Mouse (Mus musculus): ENCODE measurements around the gene Fkbp6. TPM values are rescaled to one million over a fixed set of nuclear protein-coding genes. Genes with fewer than 3 reads are reported as not detected.

Gene Fkbp6
- polyA plus RNA-seq, 1 experiment, result 0.40 TPM

DNA sequence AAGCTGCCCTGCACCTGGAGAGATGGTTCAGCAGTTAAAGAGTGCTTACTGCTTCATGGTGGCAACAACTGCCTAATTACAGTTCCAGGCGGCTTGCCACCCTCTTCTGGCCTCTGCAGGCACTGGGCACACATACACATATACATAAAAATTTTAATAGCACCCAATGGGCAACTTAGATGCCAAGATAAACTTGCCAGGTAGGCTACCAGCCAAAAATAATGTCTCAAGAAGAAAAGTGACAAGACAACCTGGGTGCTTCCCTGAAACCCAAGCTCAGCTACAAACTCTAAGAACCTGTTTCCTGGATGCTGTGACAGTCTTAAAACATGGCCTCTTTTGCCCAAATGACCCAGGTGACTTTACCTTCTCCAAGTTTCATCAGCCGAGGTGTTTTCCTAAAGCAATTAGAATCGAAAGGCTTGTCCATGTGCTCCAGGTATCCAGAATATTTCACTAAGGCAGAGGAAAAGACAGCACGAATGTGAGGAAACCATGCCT lies 2.3 kb downstream of the Fkbp6 start:
- DNase-seq (ENCODE audit: low read depth), result no peak
- TF ChIP-seq POLR2A (IDR thresholded peaks at IDR 0.05; ENCODE audit: borderline replicate concordance, extremely low read depth, insufficient read depth, insufficient read length, poor library complexity, severe bottlenecking) (no peak), CTCF (IDR thresholded peaks at IDR 0.05; ENCODE audit: borderline replicate concordance, extremely low read depth, insufficient read depth, insufficient read length) (no peak)

DNA sequence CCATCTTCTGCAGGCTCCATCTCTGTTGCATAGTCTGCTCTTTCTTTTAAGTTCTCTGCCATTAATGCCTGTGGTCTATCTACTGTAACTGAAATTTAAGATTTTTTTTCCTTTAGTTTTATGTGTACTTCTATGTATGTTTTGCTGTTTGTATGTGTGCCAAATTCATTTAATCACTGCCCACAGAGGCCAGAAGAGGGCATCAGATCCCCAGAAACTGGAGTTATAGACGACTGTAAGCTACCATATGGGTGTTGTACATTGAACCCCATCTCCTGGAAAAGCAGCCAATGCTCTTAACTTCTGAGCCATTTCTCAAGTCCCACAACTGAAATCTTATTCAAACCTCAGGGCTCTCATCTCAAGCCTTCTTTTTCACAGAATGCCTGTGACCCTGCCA lies 3.4 kb downstream of the Fkbp6 start:
- TF ChIP-seq POLR2A (IDR thresholded peaks at IDR 0.05; ENCODE audit: borderline replicate concordance, extremely low read depth, insufficient read depth, insufficient read length, poor library complexity, severe bottlenecking) (no peak), CTCF (IDR thresholded peaks at IDR 0.05; ENCODE audit: borderline replicate concordance, extremely low read depth, insufficient read depth, insufficient read length) (peak; percentile 11; the same call in 1 of the 2 replicates)
- no peak for DNase-seq (ENCODE audit: low read depth)

- DNase-seq (ENCODE audit: low read depth), result no peak
- TF ChIP-seq CTCF (IDR thresholded peaks at IDR 0.05; ENCODE audit: borderline replicate concordance, extremely low read depth, insufficient read depth, insufficient read length) (no peak), POLR2A (IDR thresholded peaks at IDR 0.05; ENCODE audit: borderline replicate concordance, extremely low read depth, insufficient read depth, insufficient read length, poor library complexity, severe bottlenecking) (no peak)
These were observed 3.9 kb downstream of the Fkbp6 start for GRCm38 (mm10) chr5:135345989-135346388.

GRCm38 (mm10) chr5:135337575-135337974 lies 12.3 kb downstream of the Fkbp6 start:
- TF ChIP-seq POLR2A (IDR thresholded peaks at IDR 0.05; ENCODE audit: borderline replicate concordance, extremely low read depth, insufficient read depth, insufficient read length, poor library complexity, severe bottlenecking) (no peak), CTCF (IDR thresholded peaks at IDR 0.05; ENCODE audit: borderline replicate concordance, extremely low read depth, insufficient read depth, insufficient read length) (peak; percentile 3; the same call in 1 of the 2 replicates)
- DNase-seq (ENCODE audit: low read depth), result no peak

DNA sequence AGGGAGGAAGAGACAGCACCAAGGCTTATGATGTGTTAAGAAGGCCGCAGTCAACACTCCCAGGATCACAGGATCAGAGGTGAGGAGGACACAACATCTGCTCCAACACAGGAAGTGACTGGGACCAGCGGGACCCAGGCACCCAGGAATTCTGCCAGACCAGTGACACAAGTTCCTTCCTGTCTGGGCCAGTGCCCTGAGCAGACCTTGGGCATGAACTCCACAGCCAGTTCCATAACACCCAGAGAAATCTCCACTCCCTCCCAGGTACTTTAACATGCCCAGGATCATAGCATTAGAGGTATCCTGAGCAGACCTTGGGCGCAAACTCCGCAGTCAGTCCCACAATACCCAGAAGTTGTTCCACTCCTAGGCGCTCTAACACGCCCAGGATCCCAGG lies 18.7 kb downstream of the Fkbp6 start:
- DNase-seq (ENCODE audit: low read depth), result no peak
- TF ChIP-seq POLR2A (IDR thresholded peaks at IDR 0.05; ENCODE audit: borderline replicate concordance, extremely low read depth, insufficient read depth, insufficient read length, poor library complexity, severe bottlenecking) (no peak), CTCF (IDR thresholded peaks at IDR 0.05; ENCODE audit: borderline replicate concordance, extremely low read depth, insufficient read depth, insufficient read length) (no peak)

- TF ChIP-seq CTCF (IDR thresholded peaks at IDR 0.05; ENCODE audit: borderline replicate concordance, extremely low read depth, insufficient read depth, insufficient read length), result no peak
- TF ChIP-seq POLR2A (IDR thresholded peaks at IDR 0.05; ENCODE audit: borderline replicate concordance, extremely low read depth, insufficient read depth, insufficient read length, poor library complexity, severe bottlenecking), result no peak
- no peak for DNase-seq (ENCODE audit: low read depth)
These were observed 19.6 kb downstream of the Fkbp6 start for GRCm38 (mm10) chr5:135330201-135330600.

- no peak for TF ChIP-seq CTCF (IDR thresholded peaks at IDR 0.05; ENCODE audit: borderline replicate concordance, extremely low read depth, insufficient read depth, insufficient read length)
- no peak for TF ChIP-seq POLR2A (IDR thresholded peaks at IDR 0.05; ENCODE audit: borderline replicate concordance, extremely low read depth, insufficient read depth, insufficient read length, poor library complexity, severe bottlenecking)
- DNase-seq (ENCODE audit: low read depth), result no peak
These were observed 20.4 kb downstream of the Fkbp6 start for GRCm38 (mm10) chr5:135329471-135329870.

GRCm38 (mm10) chr5:135326121-135326659 lies 23.7 kb downstream of the Fkbp6 start:
- TF ChIP-seq CTCF (IDR thresholded peaks at IDR 0.05; ENCODE audit: borderline replicate concordance, extremely low read depth, insufficient read depth, insufficient read length), result no peak
- TF ChIP-seq POLR2A (IDR thresholded peaks at IDR 0.05; ENCODE audit: borderline replicate concordance, extremely low read depth, insufficient read depth, insufficient read length, poor library complexity, severe bottlenecking), result no peak
- DNase-seq (ENCODE audit: low read depth), result peak; percentile 71

DNA sequence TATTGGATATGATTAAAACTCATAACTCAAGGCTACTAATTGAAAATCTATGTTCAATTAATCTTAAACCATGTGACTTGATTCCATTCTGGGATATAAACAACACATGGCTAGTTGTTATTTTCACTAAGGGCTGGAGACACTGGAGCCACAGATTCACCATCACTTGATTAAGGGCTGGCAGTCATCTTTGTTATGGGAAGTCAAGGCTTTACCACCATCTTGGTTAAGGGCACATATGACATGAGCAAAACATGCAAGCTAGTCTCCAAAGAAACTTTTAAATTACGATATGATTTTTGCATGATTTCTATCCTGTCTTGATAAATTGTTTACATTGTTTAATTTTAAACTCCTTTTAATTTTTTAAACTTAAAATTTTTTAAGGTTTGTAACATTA lies 27.6 kb downstream of the Fkbp6 start:
- no peak for DNase-seq (ENCODE audit: low read depth)
- TF ChIP-seq POLR2A (IDR thresholded peaks at IDR 0.05; ENCODE audit: borderline replicate concordance, extremely low read depth, insufficient read depth, insufficient read length, poor library complexity, severe bottlenecking), result no peak
- TF ChIP-seq CTCF (IDR thresholded peaks at IDR 0.05; ENCODE audit: borderline replicate concordance, extremely low read depth, insufficient read depth, insufficient read length), result no peak

DNA sequence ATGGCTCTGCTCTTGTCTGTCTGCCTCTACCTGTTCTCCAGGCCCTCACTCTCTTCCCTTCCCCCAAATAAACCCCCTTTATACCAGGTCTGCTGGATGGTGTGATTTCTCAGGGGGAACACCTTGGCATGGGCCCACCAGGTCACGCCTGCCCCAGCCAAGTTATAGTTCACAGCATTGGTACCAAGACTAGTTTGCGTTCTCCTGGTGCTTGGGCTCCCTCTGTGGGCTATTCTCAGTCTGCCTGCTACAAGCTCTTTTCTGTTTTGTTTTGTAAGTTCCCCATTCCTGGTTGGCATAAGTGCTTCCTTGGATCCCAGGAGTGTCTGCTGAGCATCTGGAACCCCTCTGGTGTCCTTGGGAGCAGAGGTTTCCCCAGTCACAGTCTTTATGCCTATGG lies 30.0 kb downstream of the Fkbp6 start:
- TF ChIP-seq POLR2A (IDR thresholded peaks at IDR 0.05; ENCODE audit: borderline replicate concordance, extremely low read depth, insufficient read depth, insufficient read length, poor library complexity, severe bottlenecking) (no peak), CTCF (IDR thresholded peaks at IDR 0.05; ENCODE audit: borderline replicate concordance, extremely low read depth, insufficient read depth, insufficient read length) (0 out of 2 replicates have a peak, but pooled peaks have one; percentile 8)
- peak; percentile 10 for DNase-seq (ENCODE audit: low read depth)

- TF ChIP-seq POLR2A (IDR thresholded peaks at IDR 0.05; ENCODE audit: borderline replicate concordance, extremely low read depth, insufficient read depth, insufficient read length, poor library complexity, severe bottlenecking) (no peak), CTCF (IDR thresholded peaks at IDR 0.05; ENCODE audit: borderline replicate concordance, extremely low read depth, insufficient read depth, insufficient read length) (no peak)
- DNase-seq (ENCODE audit: low read depth), result no peak
These were observed 33.7 kb downstream of the Fkbp6 start for GRCm38 (mm10) chr5:135316177-135316576.

DNA sequence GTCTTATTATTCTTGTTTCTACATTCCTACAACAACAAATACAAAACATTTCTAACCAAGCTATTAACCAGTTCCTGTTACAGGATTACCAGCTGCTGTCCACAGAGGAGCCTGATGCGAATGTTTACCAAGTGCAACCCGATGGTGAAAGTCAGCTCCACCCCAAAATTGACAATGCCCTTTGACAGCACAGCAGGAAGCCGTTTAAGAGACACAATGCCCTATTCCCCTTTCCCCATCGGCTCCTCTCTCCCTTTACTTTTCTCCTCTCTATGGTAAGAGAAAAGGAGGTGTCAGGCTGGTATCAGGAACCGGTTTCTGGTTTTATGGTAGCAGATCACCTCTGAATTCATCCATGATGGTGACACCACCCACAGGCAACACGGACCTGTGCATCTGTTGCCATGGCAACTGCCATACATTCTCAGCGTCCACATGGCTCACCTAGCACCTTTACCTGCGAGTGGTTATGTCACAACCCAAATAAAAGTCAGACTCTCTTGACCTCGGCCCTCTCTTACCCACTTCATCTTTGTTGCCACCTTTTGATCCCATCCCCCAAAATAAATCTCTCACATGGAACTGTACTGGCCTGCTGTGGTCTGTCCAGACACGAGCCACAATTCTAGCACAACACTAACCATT lies 43.4 kb downstream of the Fkbp6 start:
- DNase-seq (ENCODE audit: low read depth), result no peak
- TF ChIP-seq CTCF (IDR thresholded peaks at IDR 0.05; ENCODE audit: borderline replicate concordance, extremely low read depth, insufficient read depth, insufficient read length), result no peak
- no peak for TF ChIP-seq POLR2A (IDR thresholded peaks at IDR 0.05; ENCODE audit: borderline replicate concordance, extremely low read depth, insufficient read depth, insufficient read length, poor library complexity, severe bottlenecking)

Measured in brain, embryonic 14.5 days (tissue).